Mouse (Mus musculus) cortical plate, adult 2 months (tissue): ENCODE data around the gene Fra10ac1.

ENCODE experiments used
- CTCF ChIP-seq: fragments of 200-500 bp; IDR thresholded peaks from 2 replicates; pipeline ENCODE4 v1.5.1; 2011; ENCODE audit warnings: mild to moderate bottlenecking, control low read depth, low read length; ENCODE audit not compliant: insufficient read depth; ENCODE audit errors: extremely low read depth
- POLR2A ChIP-seq: fragments of 200-500 bp; IDR thresholded peaks from 2 replicates; pipeline ENCODE4 v1.6.1; 2011; ENCODE audit warnings: mild to moderate bottlenecking, low read length, control low read depth; ENCODE audit not compliant: insufficient read depth; ENCODE audit errors: extremely low read depth

DNA sequence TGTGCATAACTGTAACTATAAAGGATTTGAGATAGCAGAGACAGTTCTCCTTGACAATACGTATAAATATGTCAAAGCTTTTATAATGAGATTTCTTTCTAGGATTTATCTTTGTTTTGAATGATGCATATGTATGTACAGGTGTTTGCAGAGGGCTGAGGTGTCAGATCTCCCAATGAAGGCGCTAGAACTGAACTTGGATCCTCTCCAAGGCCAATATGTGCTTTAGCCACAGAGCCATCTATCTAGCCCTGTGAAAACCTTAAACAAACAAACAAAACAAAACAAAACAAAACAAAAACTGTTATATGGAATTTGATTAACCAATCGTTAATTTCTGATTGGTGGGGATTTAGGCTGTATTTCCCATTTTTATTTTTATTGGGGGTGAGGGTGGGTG lies 33.4 kb downstream of the Fra10ac1 start:
- TF ChIP-seq CTCF (no peak), POLR2A (no peak)
